Mouse (Mus musculus) bone marrow, adult 2 months (tissue): ENCODE results near the gene Kdm3a. TPM values are rescaled to one million over a fixed set of nuclear protein-coding genes. Genes with fewer than 3 reads are reported as not detected.

Experiments
- H3K27ac ChIP-seq: fragments of 200-500 bp; 2 replicates; pipeline ENCODE4 v1.5.1; 2012; ENCODE audit warnings: low read depth, mild to moderate bottlenecking, control low read depth, inconsistent platforms, low read length; ENCODE audit not compliant: control insufficient read depth, poor library complexity, insufficient read depth
- H3K4me1 ChIP-seq: fragments of 200-500 bp; 2 replicates; pipeline ENCODE4 v1.6.1; 2011; ENCODE audit warnings: low read length; ENCODE audit not compliant: control insufficient read depth, insufficient read depth
- H3K4me3 ChIP-seq: fragments of 200-500 bp; replicated peaks from 2 replicates; pipeline ENCODE3; 2011; ENCODE audit warnings: mild to moderate bottlenecking, low read depth, low read length, control low read depth; ENCODE audit not compliant: control insufficient read depth
- CTCF ChIP-seq: fragments of 200-500 bp; IDR thresholded peaks from 2 replicates; pipeline ENCODE4 v1.5.1; 2011; ENCODE audit warnings: low read length, control low read depth; ENCODE audit not compliant: control insufficient read depth, insufficient read depth
- POLR2A ChIP-seq: fragments of 200-500 bp; IDR thresholded peaks from 2 replicates; pipeline ENCODE4 v1.6.1; 2011; ENCODE audit warnings: low read depth, mild to moderate bottlenecking, control low read depth, low read length, borderline replicate concordance; ENCODE audit not compliant: control insufficient read depth
- WGBS: fragments of 180-500 bp; shearing (Covaris S2); methylation state at CpG from one replicate; pipeline ENCODE4 v1.1.7; 2018; 5-methylcytosine and 5-hydroxymethylcytosine counted together
- polyA plus RNA-seq: library from polyadenylated mRNA; stranded (reverse); fragments of >200 nt; gene quantifications from 2 replicates; pipeline ENCODE4 v1.2.4, GENCODE M21; 2011; ENCODE audit warnings: low replicate concordance; ENCODE audit not compliant: missing spikeins, insufficient read depth, insufficient read length

Kdm3a gene
- polyA plus RNA-seq, 1 experiment: 16.7 TPM

GRCm38 (mm10) chr6:71556826-71557225, 76.0 kb downstream of the Kdm3a start:
- WGBS: 87% methylated on average over 2 of the region's 2 CpGs
- Histone ChIP-seq H3K4me1 (no peaks in the 10 kb centered on the region), H3K4me3 (no peak overlapping the region), H3K27ac (no peak overlapping the region)
- TF ChIP-seq POLR2A (no peak), CTCF (no peak)

DNA sequence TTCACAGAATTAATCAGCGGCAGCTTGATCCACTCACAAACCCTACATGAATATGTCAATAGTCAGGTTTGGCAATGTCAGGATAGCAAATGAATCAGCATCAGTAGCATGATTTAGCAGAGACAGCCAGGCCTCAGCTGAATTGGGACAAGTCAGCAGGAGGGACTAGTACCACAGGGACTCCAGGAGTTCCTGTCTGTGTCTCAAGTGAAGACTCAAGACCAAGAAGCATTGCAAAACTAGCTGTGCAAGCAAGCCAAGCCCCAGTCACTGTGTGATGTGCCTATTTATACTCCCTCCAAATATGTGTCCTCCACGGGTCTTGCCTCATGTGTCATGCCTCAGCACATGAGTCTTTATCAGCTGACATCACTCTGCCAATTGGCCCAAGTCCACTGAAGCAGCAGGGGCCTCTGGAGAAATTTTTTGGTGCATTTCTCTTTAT, 77.3 kb downstream of the Kdm3a start:
- WGBS: 49% methylated on average over 2 of the region's 2 CpGs
- Histone ChIP-seq H3K4me1 (no peaks in the 10 kb centered on the region), H3K4me3 (no peak overlapping the region), H3K27ac (no peak overlapping the region)
- TF ChIP-seq CTCF: no peak
- TF ChIP-seq POLR2A: no peak

GRCm38 (mm10) chr6:71543686-71544499, 88.9 kb downstream of the Kdm3a start, which contains the start of gene Chmp3:
Gene Chmp3, plus strand, starts transcription at chr6:71543797.
- under 1% methylated on average over 59 of the region's 59 CpGs for WGBS
- TF ChIP-seq CTCF: no peak
- TF ChIP-seq POLR2A: peak; percentile 58; the same call in 1 of the 2 replicates
- H3K4me1 ChIP-seq: no peaks in the 10 kb centered on the region; the same call in 1 of the 2 replicates
- H3K4me3 ChIP-seq: peak within 1 kb of the TSS; percentile 94
- H3K27ac ChIP-seq: peak within 1 kb of the TSS; percentile 96

Other genes with a start within 250 kb of the Kdm3a start
- gene Rmnd5a, start 192.4 kb downstream of the Kdm3a start, polyA plus RNA-seq: 21.4 and 22.6 TPM in 2 replicates
- gene Rnf103, start 139.1 kb downstream of the Kdm3a start, polyA plus RNA-seq: 2.2 and 4.1 TPM in 2 replicates
- gene Chmp3, start 89.2 kb downstream of the Kdm3a start, polyA plus RNA-seq: 142 and 180 TPM in 2 replicates
- 0.90 TPM in 1 of 2 replicates, not detected in the other for gene Reep1, start 74.6 kb upstream of the Kdm3a start, polyA plus RNA-seq
- gene Mrpl35, start 194.0 kb upstream of the Kdm3a start, polyA plus RNA-seq: 28.4 and 29.9 TPM in 2 replicates
- gene Immt, start 198.3 kb upstream of the Kdm3a start, polyA plus RNA-seq: 57.2 and 103 TPM in 2 replicates